In the genomic region with DNA sequence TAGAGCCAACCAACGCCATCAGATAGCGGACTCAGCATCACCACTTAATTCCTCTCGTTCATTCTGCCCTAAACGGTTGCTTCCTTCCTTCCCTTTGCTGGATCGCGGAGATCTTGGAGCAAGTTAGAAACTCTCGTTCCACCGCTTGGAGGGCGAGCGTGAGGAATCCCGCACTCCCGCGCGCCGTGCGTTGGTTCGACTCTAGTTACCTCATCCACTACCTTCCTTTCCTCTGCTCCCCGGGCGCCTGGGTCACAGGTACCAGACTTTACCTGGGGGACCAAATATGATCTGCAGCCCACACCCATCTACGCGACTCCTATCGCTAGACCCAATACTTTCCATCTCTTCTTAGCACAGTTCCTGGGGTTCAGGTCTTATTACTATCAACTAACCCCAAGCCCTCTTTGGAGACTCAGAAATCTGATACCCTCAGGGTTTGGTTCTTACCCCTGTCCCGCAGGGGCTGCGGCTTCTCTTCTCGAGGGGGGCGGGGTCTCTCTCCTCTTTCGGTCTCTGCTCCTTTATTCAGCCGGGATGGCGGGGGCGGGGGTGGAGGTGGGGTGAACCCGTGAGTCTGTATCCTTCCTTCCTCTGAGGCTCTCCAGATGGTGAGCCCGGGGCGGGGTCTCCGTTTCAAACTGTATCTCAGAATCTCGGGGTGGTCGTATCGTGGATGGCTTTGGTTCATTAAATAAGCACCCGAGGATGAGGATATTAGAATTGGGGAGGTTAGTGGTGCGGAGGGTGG, we compare ENCODE assay signal across 8 mouse cellular contexts. TPM values are rescaled to one million over a fixed set of nuclear protein-coding genes. Genes with fewer than 3 reads are reported as not detected.
DNase-seq lines count a peak whose midpoint lies in the region; ATAC-seq and TF ChIP-seq lines count a peak whose summit lies in the region.

Gene Bcl6b, minus strand, starts transcription at position 539 of the 751 bp plus-strand sequence.

- H3K36me3 ChIP-seq in lung, embryonic 15.5 days: no peaks in the 10 kb centered on the region
- no peaks in the 10 kb centered on the region for H3K36me3 ChIP-seq in heart, embryonic 16.5 days (ENCODE audit: control insufficient read depth, insufficient read depth)
- H3K36me3 ChIP-seq in limb, embryonic 11.5 days (ENCODE audit: control insufficient read depth, insufficient read depth, low read length): peaks cover 3% of the 10 kb centered on the region; the same call in 1 of the 2 replicates
- peaks cover 4% of the 10 kb centered on the region for H3K36me3 ChIP-seq in neural tube, embryonic 13.5 days

- TF ChIP-seq CTCF in cortical plate, adult 2 months (IDR thresholded peaks at IDR 0.05; ENCODE audit: extremely low read depth, insufficient read depth, low read length): no peak

- 2% methylated on average over 39 of the region's 39 CpGs for WGBS in lung, embryonic 15.5 days
- 2% methylated on average over 39 of the region's 39 CpGs for WGBS in heart, embryonic 16.5 days
- 3% methylated on average over 39 of the region's 39 CpGs for WGBS in limb, embryonic 11.5 days
- WGBS in neural tube, embryonic 13.5 days: 3% methylated on average over 39 of the region's 39 CpGs

- H3K9ac ChIP-seq in lung, embryonic 15.5 days: peak within 1 kb of the TSS; percentile 51
- H3K9ac ChIP-seq in heart, embryonic 16.5 days (ENCODE audit: low read length): peak within 1 kb of the TSS; percentile 67
- peak within 1 kb of the TSS; percentile 17; the same call in 1 of the 2 replicates for H3K9ac ChIP-seq in limb, embryonic 11.5 days (ENCODE audit: low read length)
- H3K9ac ChIP-seq in neural tube, embryonic 13.5 days: peak within 1 kb of the TSS; percentile 35

- H3K4me3 ChIP-seq in lung, embryonic 15.5 days: peak within 1 kb of the TSS; percentile 41
- peak within 1 kb of the TSS; percentile 15 for H3K4me3 ChIP-seq in cortical plate, adult 2 months (ENCODE audit: insufficient read depth, low read length)
- H3K4me3 ChIP-seq in heart, embryonic 16.5 days (ENCODE audit: low read length): peak within 1 kb of the TSS; percentile 51
- peak within 1 kb of the TSS; percentile 21 for H3K4me3 ChIP-seq in limb, embryonic 11.5 days (ENCODE audit: low read depth, low read length)
- H3K4me3 ChIP-seq in neural tube, embryonic 13.5 days: peak within 1 kb of the TSS; percentile 30

- peak within 1 kb of the TSS; percentile 79 for H3K27ac ChIP-seq in lung, embryonic 15.5 days
- peak within 1 kb of the TSS; percentile 47; the same call in 1 of the 2 replicates for H3K27ac ChIP-seq in cortical plate, adult 2 months (ENCODE audit: insufficient read depth, low read length)
- peak within 1 kb of the TSS; percentile 86 for H3K27ac ChIP-seq in heart, embryonic 16.5 days (ENCODE audit: low read length)
- H3K27ac ChIP-seq in limb, embryonic 11.5 days (replicated peaks; ENCODE audit: low read depth, low read length): no peak within 1 kb of the TSS
- H3K27ac ChIP-seq in neural tube, embryonic 13.5 days (replicated peaks): peak within 1 kb of the TSS; percentile 39

- ATAC-seq in lung, embryonic 15.5 days (ENCODE audit: borderline replicate concordance, extremely low read depth, low FRiP score, low TSS enrichment): no peak
- peak; percentile 19; the same call in 1 of the 2 replicates for ATAC-seq in heart, embryonic 16.5 days (replicated peaks; ENCODE audit: extremely low read depth, insufficient read depth, low FRiP score)
- ATAC-seq in limb, embryonic 11.5 days (ENCODE audit: insufficient number of reproducible peaks, low FRiP score, low TSS enrichment, low read depth): no peak
- no peak for ATAC-seq in neural tube, embryonic 13.5 days (ENCODE audit: low read depth)

- DNase-seq in lung, postnatal 36 days: no peak
- no peak for DNase-seq in limb, embryonic 11.5 days (ENCODE audit: low spot score)
- DNase-seq in frontal cortex, postnatal 14 days (ENCODE audit: low spot score in 2 of 2): no peak
- DNase-seq in urinary bladder, postnatal 4 days (ENCODE audit: low spot score in 2 of 2): no peak

- peak within 1 kb of the TSS; percentile 60 for H3K4me2 ChIP-seq in lung, embryonic 15.5 days
- H3K4me2 ChIP-seq in heart, embryonic 16.5 days (ENCODE audit: low read depth, low read length): peak within 1 kb of the TSS; percentile 59
- H3K4me2 ChIP-seq in limb, embryonic 11.5 days (ENCODE audit: low read depth, severe bottlenecking): peak within 1 kb of the TSS; percentile 37
- peak within 1 kb of the TSS; percentile 50 for H3K4me2 ChIP-seq in neural tube, embryonic 13.5 days

- peaks cover 44% of the 10 kb centered on the region for H3K27me3 ChIP-seq in lung, embryonic 15.5 days
- H3K27me3 ChIP-seq in heart, embryonic 16.5 days (ENCODE audit: control insufficient read depth, insufficient read depth, low read length): peaks cover 37% of the 10 kb centered on the region
- peaks cover 55% of the 10 kb centered on the region for H3K27me3 ChIP-seq in limb, embryonic 11.5 days (ENCODE audit: control insufficient read depth, insufficient read depth, low read length)
- peaks cover 72% of the 10 kb centered on the region for H3K27me3 ChIP-seq in neural tube, embryonic 13.5 days

- no peaks in the 10 kb centered on the region for H3K9me3 ChIP-seq in lung, embryonic 15.5 days
- H3K9me3 ChIP-seq in heart, embryonic 16.5 days (replicated peaks; ENCODE audit: control insufficient read depth, low read length): no peaks in the 10 kb centered on the region
- H3K9me3 ChIP-seq in limb, embryonic 11.5 days (ENCODE audit: control insufficient read depth, low read length): no peaks in the 10 kb centered on the region
- H3K9me3 ChIP-seq in neural tube, embryonic 13.5 days: no peaks in the 10 kb centered on the region

- peaks cover 54% of the 10 kb centered on the region for H3K4me1 ChIP-seq in lung, embryonic 15.5 days
- peaks cover 7% of the 10 kb centered on the region for H3K4me1 ChIP-seq in cortical plate, adult 2 months (ENCODE audit: control insufficient read depth, insufficient read depth, low read length)
- H3K4me1 ChIP-seq in heart, embryonic 16.5 days (ENCODE audit: control insufficient read depth, insufficient read depth, low read length): peaks cover 18% of the 10 kb centered on the region
- H3K4me1 ChIP-seq in limb, embryonic 11.5 days (ENCODE audit: control insufficient read depth, insufficient read depth, low read length): peaks cover 20% of the 10 kb centered on the region
- peaks cover 45% of the 10 kb centered on the region for H3K4me1 ChIP-seq in neural tube, embryonic 13.5 days (replicated peaks)

- no peak for TF ChIP-seq POLR2A in cortical plate, adult 2 months (IDR thresholded peaks at IDR 0.05; ENCODE audit: extremely low read depth, insufficient read depth, low read length)

RNA-seq across cellular contexts. Expression of gene Bcl6b, which starts in this region (rescaled TPM):
- polyA plus RNA-seq in lung, embryonic 15.5 days (2015; fragmentation: Nextera tagmentation; extraction: Ambion mirVana): 30.2 and 33.9 TPM in 2 replicates
- 1.2 and 1.4 TPM in 2 replicates for polyA plus RNA-seq in cortical plate, adult 2 months (2012; rRNA removed)
- polyA plus RNA-seq in heart, embryonic 16.5 days (2015; fragmentation: Nextera tagmentation; extraction: Ambion mirVana): 18.1 and 20.2 TPM in 2 replicates
- polyA plus RNA-seq in limb, embryonic 11.5 days (2014; fragmentation: Nextera tagmentation; extraction: Ambion mirVana): 7.3 and 7.5 TPM in 2 replicates
- polyA plus RNA-seq in neural tube, embryonic 13.5 days (2015; fragmentation: Nextera tagmentation; extraction: Ambion mirVana): 6.0 and 6.1 TPM in 2 replicates

Comparison
In these comparisons a context has a peak if more than half of its experiments do, and no peak if none do; other contexts are left out.
1. H3K9ac ChIP-seq: peak in every context shown above with its lines; median percentile 67 in heart, embryonic 16.5 days; 51 in lung, embryonic 15.5 days; 35 in neural tube, embryonic 13.5 days; 17 in limb, embryonic 11.5 days.